Mouse (Mus musculus): ENCODE measurements around the gene Postn.

Gene Postn

GRCm38 (mm10) chr3:54360897-54361296 is at the start of gene Postn:
Gene Postn, plus strand, starts transcription at chr3:54361109.
- no peak for DNase-seq (ENCODE audit: inconsistent ontology term)

DNA sequence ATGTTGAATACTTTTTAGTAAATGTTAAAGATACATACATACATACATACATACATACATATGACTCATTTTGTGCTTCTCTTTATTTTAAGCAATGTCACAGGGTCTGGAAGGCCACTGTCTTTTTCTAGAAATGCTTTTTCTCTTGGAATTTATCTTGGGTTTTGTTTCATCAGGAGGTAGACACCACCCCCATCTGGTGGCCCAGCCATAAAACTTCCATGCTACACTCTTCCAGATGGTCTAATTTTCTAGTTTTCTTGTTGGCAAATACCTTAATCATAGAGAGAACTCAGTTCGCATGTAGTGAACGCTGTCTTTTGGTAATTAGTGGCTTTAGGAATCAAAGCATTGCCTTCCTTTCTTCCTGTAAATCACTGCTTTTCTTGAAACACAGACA is 46.9 kb upstream of the Postn start:
- no peak for DNase-seq (ENCODE audit: inconsistent ontology term)

DNA sequence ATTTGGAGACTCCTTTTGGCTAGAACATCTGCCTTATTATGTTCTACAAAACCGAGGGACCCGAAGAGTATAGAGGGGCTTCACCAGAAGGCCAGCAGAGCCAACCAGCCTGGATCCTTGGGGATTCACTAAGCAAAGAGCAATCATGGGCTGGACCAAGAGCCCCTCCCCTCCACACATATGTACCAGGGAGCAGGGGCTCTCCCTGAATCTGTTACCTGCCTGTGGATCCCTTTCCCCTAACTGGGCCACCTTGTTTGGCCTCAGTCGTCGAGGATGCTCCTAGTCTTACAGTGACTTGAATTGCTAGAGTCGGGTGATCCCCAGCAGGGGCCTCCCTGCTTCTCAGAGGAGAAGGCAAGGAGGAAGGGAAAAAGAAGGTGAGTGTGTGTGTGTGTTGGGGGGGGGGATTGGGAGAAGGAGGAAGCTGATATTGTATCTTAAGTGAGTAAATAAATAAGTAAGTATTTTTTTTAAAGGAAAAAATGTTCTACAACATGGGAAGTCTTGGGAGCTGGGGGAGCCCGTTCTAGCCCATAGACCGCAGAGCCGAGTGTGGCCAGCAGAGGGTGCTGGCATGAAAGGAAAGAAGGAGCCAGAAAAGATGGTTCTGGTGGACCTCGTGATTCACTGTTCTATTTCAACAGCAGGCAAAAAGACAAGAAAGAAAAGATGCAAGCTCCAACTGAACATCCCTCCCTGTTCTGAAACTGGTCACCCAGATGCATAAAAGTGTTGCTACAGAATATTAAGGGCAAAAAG is 7.8 kb upstream of the Postn start:
- DNase-seq (ENCODE audit: inconsistent ontology term), result peak; percentile 51

GRCm38 (mm10) chr3:54357561-54357960 is 3.3 kb upstream of the Postn start:
- peak; percentile 34 for DNase-seq (ENCODE audit: inconsistent ontology term)

GRCm38 (mm10) chr3:54358463-54359189 is 2.3 kb upstream of the Postn start:
- DNase-seq (ENCODE audit: inconsistent ontology term), result peak; percentile 43

DNA sequence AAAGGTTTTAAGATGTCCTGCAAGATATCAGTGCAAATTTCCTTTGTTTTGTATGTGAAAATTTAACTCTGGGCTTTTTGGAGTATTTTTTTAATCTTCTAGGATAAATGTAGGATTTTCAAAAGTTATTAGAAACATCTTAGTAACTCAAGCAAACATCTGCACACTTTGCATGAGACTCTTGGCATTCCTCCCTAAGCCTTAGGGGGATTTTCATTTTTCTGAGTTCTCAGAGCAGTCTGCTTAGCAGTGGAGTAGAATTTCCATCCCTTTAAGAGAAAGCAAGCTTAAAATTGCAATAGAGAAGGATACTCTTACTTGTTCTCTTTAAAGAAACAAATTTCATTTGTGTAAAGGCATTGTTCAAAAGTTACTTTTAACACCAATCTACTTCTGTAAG is 747 bp downstream of the Postn start:
- DNase-seq (ENCODE audit: inconsistent ontology term), result no peak

- no peak for DNase-seq (ENCODE audit: inconsistent ontology term)
These were observed 10.1 kb downstream of the Postn start for GRCm38 (mm10) chr3:54371015-54371414.

GRCm38 (mm10) chr3:54372625-54373024 is 11.7 kb downstream of the Postn start:
- DNase-seq (ENCODE audit: inconsistent ontology term), result peak; percentile 12

GRCm38 (mm10) chr3:54376014-54376413 is 15.1 kb downstream of the Postn start:
- DNase-seq (ENCODE audit: inconsistent ontology term), result no peak

GRCm38 (mm10) chr3:54377647-54378046 is 16.7 kb downstream of the Postn start:
- no peak for DNase-seq (ENCODE audit: inconsistent ontology term)

DNA sequence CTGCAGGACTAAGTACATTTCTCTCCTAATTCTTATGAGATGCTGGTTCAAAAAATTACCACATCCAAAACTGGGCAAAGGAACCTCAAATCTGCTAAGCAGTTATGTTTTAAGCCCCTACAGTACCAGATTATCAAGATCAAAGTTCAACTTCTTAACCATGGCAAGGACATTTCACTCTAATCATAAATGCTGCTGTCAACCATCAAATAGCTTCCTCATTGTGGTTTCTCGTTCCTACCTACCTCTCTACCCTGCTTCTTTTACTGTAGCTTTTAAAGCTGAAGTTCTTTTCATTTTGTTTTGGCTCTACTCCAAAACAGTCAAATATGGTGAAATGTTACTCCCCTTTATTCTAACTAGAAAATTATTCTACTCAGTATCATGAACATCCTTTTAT is 17.2 kb downstream of the Postn start:
- no peak for DNase-seq (ENCODE audit: inconsistent ontology term)

- DNase-seq (ENCODE audit: inconsistent ontology term), result no peak
These were observed 19.1 kb downstream of the Postn start for GRCm38 (mm10) chr3:54379981-54380380.

GRCm38 (mm10) chr3:54399321-54399720 is 38.4 kb downstream of the Postn start:
- DNase-seq (ENCODE audit: inconsistent ontology term), result no peak

DNA sequence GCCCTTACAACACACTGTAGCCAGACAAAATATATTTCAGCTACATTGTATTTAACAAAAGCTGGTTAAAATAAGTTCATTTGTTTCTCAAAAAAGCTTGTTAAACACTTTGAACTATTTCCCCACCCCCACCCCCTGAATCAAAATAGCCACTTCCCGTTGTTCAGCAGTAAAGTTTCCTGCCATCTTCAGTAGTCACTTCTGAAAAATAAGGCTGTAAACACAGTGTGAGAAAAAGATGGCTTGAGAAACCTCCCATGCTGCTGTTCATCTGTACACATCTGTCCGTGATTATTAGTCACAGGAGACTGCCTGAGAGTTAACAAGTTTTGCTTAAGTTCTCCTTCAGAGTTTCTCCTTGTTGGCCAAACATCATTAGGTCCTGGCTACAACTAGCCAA is 39.0 kb downstream of the Postn start:
- DNase-seq (ENCODE audit: inconsistent ontology term), result no peak

GRCm38 (mm10) chr3:54400617-54401016 is 39.7 kb downstream of the Postn start:
- peak; percentile 80 for DNase-seq (ENCODE audit: inconsistent ontology term)

- no peak for DNase-seq (ENCODE audit: inconsistent ontology term)
These were observed 40.8 kb downstream of the Postn start for GRCm38 (mm10) chr3:54401706-54402105.

DNA sequence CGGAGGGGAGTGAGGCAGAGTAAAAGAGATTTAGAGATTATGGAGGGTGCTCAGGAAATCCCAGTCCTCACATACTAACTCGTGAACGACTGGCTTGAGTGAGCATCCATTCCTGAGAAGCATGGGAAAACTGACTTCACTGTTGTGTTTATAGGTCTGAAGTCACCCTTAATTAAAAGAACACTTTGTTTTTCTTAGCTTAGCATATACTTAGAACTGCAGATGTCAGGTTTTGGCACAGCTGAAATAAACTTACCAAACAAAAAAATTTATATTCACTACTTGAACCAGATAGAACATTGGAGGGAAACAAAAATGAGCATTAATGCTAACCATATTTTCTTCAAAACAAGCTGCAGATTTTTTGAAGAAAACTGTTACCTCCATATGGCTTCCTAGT is 42.9 kb downstream of the Postn start:
- no peak for DNase-seq (ENCODE audit: inconsistent ontology term)

GRCm38 (mm10) chr3:54406567-54406966 is 45.7 kb downstream of the Postn start:
- no peak for DNase-seq (ENCODE audit: inconsistent ontology term)

DNA sequence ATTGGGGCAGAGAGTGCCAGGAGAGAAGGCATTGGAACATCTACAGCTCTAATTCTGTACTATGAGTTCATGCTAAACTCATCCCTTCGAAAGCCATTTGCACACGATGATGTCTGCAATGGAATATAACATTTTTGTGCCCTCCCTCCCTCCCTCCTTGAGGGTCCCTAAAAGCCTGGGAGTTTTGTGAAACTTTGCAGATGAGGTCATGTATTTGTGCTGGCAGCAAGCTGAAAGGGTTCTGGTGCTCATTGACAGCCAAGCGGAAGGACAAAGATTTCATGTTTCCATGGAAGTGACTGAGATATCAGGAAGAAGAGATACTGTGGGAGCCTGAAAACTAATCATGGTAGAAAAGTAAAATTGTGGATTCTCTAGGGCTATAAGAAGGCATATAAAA is 50.1 kb downstream of the Postn start:
- DNase-seq (ENCODE audit: inconsistent ontology term), result peak; percentile 33

GRCm38 (mm10) chr3:54412885-54413583 is 52.1 kb downstream of the Postn start:
- no peak for DNase-seq (ENCODE audit: inconsistent ontology term)

DNA sequence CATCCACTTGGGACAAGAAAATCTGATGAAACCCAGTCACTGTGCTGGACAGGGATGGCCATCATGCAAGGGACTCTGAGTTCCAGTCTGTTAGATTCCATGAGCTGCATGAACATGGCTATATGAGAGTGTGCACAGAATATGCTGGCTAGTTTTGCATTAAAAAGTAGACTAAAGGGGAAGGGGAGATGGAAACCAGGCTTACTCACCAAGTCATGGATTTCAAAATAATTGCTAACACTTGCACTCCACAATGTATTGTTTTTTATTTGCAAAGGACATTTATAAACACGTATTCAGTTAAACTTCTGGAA is 52.6 kb downstream of the Postn start:
- no peak for DNase-seq (ENCODE audit: inconsistent ontology term)

GRCm38 (mm10) chr3:54414386-54414785 is 53.5 kb downstream of the Postn start:
- DNase-seq (ENCODE audit: inconsistent ontology term), result no peak

Measured in Muller cell, postnatal 12 days (primary cell).